Mouse (Mus musculus) cerebellum, adult 11-12 months (tissue): ENCODE measurements around the gene Bcl11b.

Experiments
- DNase-seq: peaks from one replicate; pipeline ENCODE4 v3.0.0; 2022

The Bcl11b gene

DNA sequence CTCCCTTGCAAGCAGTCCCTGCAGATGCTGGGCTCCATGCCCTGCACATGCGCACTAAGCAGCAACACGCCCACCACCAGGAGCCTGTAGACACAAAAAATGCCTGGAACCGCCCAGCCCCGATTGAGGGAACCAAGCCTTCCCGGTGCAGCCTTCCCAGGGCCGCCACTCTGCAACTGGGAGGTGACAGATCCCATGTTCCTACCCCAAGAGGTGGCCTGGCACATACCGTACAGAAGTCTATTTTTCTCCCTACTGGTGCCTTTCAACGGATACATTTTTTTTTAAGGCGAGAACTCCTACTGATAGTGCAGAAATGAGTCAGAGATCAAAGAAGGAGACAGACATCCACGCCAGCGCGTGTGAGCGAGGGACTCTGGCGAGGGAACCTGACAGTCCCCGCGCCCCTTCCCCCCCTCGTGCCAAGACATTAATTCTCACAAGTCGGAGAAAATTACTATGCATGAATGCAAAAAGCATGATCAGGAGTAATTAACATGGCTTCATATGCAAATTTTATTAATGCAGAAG lies 33.5 kb downstream of the Bcl11b start:
- no peak for DNase-seq

DNA sequence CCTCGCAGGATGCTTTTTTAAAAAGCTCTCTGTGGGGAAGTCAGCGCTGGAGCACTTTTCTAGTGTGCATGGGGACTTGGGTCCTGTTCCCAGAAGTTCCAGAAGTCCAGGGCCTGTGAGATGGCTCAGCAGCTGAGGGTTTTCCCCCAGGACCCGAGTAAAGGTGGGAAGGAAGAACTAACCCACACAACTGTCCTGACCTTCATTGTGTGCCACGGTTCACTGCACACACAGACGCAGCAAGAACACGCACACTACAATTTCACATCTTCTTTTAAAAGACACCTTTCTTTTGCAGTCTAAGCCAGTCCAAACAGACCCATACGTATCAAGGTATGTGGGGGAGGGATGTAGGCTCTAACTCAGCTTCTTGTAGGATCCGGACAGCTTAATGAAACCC lies 34.3 kb downstream of the Bcl11b start:
- DNase-seq = no peak

DNA sequence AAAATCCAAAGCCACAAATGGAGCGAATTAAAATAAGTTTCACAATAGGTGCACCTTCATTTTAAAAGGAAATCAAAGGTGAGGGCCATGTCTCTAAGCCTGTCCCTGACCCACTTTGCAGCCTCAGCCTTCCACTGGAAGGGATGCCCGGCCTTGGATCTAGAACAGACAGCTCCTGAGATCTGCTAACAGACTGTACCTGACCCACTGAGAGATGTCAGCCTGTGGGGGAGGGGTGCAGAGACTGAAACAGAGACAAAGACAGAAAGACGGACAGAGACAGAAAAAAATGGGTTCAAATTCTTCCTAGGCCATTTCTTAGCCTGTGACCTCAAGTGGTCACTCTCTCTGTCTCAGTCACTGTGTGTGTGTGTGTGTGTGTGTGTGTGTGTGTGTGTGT lies 35.1 kb downstream of the Bcl11b start:
- DNase-seq = no peak

DNA sequence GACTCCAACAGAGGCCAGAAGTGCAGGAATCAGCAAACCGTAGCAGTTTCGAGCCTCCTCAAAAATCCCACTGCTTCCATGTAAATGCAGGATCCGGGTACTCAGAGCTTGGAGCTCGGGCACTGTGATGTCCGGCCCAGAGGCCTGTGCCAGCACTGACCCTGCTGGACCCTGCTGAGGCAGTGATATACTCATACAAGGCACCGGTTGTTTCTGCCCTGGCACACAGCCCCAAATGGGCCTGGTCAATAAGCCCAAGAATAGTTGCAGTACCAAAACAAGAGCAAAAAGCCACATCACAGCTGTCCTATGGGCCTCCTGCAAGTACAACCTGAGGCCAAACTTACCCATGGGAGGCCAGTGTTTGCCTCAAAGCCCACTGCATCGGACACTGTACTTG lies 36.4 kb downstream of the Bcl11b start:
- no peak for DNase-seq

DNA sequence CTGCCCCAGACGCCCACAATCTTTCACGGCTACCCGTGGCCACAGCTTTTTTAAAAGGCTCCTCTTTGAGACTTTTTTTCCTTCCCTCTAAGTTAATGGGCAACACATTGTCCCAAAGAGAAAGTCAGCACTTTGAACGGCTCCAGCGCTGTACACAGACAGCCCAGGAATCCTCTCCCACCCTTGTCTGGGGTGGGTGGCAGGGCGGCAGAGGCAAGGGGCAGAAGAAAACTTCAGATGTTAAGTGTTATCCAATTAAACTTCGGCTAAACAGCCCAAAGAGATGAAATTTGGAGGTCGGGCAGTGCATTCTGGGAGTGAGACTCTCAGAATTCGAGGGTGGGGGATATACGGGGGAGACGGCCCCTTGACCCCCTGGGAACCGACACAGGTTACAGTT lies 38.3 kb downstream of the Bcl11b start:
- no peak for DNase-seq

DNA sequence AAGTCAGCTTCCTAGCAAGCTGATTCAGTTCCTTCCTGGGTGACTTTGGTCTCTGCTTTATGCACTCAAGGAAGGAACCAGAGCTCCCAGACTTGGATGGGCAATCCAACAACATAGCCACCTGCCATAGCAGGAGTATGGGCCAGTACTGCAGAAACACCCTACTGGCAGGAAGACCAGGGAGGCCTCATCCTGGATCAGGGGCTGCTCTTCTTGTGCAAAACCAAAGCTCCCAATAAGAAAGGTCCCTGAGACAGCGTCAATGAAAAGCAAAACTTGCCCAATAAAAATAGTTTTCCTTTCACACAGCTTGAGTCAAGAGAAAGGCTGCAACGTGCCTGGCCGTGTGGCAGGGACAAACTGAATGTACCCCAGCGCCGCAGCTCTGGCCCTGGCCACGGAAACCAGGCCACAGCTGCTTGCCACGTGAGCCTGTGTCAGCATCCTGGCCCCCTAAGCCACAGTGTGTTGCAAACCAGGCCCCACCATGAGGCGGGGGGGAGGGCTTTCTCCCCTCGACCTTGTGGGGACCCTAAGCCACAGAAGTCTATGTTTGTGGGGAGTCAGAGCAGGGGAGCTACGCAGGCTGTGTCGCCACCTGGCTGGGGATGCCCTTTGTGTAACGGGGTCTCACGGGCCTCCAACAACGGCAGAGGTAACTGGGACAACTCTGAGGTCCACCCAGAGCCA lies 38.9 kb downstream of the Bcl11b start:
- DNase-seq = no peak

DNA sequence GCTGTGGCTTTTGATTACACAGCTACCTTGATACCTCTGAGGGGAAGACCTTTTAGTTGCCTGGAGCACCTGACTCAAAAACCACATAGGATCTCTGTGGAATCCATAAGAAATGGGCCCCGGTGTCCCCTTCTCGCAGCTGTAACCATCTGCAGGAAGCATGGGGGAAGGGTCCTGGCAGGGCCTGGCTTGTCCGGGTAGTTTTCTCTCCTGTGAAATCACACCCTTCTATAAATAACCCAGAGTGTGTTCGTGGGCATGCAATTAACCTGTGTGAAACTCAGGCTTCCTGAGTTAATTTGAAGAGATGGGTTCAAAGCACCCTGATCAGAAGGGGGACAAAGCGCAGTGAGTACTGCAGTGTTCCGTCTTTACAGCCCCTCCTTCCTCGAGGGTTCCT lies 40.5 kb downstream of the Bcl11b start:
- no peak for DNase-seq

DNA sequence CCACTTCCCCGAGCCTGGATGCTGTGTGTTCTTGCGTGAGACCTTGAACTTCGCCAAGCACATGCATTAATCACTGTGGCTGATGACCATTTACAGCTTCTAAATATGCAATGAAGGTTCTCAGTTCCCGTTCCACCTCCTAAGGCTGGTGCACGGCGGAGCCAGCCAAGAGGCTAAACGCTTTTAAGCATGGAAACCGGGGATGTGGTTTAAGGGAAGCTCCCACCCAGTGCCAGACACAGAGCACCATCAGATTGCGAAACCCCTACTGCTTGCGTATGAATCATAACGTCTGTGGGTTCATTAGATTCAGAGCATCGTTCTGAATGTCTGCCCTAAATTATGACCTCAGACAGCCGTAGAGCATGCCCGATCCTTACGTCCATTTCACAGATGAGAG lies 41.6 kb downstream of the Bcl11b start:
- no peak for DNase-seq

DNA sequence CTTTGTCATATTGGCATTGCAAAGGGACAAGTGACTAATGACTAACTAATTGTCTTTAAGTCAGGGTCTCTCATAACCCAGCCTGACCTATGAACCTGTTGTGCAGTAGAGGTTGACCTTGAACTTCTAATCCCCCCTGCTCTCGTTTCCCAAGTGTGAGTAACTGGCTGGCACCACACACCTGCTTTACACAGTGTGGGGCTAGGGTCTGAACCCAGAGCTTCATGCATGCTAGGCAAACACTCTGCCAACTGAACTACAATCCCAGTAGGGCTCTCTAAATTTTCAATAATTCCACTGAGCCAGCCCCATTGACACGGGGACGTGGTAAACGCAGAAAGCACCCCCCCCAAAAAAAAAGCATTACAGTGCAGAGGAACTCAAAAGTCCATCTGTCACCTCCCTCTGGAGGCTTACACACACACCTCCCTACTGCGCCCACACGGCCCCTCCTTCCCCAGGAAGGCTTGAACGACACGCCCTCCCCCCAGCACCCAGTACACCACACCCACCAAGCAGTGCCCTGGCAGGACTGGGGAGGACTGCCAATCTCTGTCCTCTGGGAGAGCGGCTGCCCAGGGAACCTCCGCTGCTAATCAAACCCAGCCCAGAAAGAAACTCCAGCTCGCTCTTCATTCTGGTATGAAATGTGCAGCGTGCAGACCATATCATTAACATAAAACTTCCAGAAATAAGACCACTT lies 42.5 kb downstream of the Bcl11b start:
- no peak for DNase-seq

DNA sequence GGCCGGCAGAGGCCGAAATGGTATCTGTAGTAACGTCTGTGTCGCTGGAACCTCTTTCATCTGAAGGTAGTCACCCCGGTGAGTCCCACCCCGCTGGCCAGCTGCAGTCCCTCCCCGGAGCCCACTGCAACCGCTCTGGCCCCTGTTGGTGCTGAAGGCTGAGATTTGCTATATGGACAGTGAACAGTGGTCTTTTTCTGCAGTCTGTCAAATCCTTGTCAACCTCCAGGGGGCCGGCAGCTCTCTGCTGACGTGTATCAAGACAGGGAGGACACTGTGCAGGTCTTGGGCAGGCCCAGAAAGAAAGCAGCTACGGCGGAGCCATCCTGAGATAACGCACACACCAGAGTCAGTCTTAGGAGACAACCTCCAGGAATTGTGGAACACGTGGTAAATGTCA lies 43.0 kb downstream of the Bcl11b start:
- DNase-seq = no peak

DNA sequence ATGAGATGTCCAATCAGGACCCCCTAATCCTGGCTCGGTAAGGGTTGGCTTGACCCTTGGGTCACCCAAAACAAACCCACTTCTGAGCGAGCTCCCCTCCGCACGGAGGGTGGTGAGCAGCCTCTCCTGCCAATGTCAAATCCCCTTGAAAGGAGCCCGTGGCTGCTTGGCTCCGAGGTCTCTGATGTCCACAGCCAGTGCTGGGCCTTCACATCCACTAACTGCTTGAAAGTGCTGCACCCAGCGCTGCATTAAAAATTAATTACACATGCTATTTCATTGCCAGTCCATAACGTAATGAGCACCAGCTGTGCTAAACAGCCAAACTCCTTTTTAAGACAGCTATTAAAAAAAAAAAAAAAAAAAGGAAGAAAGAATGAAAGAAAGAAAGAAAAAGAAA lies 43.5 kb downstream of the Bcl11b start:
- DNase-seq = no peak

DNA sequence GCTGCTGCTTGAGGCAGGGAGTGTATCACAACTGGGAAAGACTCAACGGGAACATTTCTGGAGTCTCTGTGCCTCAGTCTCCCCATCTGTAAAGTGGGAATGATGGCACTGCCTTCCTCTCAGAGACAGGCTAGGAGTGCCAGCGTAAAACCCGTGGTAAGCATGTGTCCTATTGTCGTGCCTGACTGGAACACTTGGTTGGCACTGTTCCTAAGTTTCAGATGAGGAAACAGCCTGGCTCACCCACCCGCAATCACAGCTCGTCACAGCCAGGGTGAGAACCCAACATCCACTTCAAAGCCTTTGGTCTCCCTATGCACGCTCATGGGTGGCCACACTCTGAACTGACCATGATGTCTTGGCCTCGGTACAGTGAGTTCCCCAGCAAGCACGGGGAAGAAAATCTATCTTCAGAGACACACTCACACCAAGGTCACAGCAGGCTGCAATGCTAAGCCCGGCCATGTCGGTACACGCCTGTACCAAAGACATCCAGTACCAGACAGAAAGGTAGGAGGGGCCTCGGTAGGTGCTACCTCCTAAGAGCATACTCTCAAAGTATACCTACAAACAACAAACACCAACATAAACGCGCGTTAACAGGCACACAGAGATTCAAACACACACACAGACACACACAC lies 50.2 kb downstream of the Bcl11b start:
- no peak for DNase-seq

DNA sequence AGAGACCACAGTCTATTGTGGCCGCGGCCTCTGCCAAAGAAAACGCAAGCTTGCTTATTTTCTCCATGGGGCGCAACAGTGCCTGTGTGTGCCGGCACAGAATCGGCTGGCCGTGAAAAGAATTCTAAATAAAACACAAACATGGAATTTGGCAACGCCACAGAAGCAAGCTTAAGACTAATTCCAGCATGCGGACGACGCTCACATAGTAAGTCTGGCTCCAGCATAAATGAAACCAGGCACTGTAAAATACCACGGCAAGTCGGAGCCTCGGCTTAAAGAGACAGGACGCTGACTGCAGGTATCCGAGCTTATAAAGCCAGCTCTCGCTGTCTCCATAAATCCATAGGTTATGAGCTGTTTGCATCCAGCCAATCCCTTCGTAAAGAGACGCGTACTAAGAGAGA lies 51.1 kb downstream of the Bcl11b start:
- DNase-seq = no peak

DNA sequence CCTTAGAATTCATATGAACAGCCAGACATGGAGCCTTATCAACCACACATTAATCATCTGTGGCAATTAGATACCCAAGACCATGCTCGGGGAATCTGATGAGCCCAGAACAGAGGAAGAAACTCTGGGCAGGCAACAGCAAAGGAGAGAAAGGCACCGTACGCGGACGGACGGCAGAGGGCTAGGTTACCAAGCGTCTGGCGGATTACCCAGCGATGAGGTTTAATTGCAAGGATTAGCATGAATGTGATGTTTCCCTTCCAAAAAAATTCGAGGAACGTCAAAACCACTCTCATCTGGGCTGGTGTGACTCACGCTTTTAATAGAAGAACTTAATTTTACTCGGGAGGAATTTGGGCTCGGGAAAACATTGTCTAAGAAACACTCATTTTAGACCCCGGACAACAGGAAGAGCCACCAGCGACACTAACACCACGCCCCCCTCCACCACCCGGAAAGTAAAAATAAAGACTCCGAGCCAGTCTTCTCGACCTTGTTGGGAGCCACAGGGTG lies 52.7 kb downstream of the Bcl11b start:
- DNase-seq = no peak

DNA sequence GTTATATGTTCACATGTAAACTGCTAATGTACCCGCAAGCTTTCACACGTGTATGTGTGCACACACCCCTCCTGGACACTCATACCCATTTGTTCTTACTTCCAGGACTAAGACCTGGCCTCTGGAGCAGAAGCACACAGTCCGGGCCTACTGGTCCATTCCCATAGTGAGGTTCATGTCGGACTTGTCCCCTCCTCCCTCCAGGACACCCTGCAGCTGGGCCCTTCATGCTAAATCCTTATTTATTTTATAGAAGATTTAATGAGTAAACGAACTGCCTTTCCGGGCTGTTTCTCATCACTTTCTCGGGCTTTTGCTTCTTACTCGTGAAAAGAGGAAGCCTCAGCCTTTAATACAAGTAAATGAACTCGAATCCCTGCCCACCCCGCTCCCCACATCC lies 54.0 kb downstream of the Bcl11b start:
- DNase-seq = no peak

DNA sequence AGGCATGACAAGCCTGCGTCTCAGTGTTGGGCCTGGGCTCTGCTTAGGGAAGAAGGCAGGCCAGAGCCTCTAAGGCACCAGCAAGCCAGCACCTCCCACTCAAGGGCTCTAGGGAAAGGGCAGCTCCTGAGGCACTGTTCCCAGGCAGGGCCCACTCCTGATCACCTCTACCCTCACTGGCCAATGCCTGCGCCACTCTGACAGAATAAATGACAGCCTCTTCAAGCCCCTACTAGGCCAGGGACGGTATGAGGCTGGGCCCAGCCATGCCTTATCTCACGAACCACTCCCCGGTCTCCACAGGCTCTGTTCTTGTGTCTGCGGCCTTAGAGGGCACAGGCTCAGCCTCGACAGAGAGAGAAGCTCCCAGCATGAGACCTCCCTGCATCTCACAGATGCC lies 61.3 kb downstream of the Bcl11b start:
- DNase-seq = no peak

DNA sequence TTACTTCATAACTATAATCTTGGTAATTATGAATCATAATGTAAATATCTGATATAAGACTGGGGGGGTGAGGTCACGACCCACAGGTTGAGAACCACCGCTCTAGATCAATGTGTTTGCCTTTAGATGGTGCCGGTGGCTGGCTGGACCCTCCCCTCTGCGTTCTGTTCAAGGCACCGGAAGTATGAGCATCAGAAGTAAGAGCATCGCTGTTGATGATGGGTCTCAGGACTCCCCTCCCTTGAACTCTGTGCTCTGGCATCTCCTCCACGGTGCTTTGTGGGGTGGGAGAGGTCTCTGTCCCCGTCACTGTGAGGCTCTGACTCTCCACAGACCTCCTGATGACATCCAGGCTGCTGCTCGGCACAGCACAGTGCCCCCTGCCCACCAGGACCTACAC lies 62.6 kb downstream of the Bcl11b start:
- no peak for DNase-seq

DNA sequence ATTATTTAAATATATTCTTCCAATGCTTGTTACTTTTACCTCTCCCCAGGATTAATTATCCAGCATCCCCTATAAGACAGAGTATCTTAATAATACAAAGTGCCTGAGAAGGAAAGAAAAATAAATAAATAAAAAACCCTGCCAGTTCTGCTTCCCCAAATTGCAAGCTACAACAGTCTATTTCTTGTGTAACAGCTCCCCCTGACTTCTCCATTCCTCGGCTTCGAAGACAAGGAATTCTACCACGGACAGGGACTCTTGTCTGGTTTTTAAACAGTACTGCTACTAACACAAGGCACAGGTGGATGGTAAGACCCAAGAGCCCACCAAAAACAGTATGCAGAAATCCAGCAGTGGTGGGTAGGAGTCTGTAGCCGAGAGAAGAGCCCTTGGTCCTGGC lies 64.2 kb downstream of the Bcl11b start:
- DNase-seq = no peak

DNA sequence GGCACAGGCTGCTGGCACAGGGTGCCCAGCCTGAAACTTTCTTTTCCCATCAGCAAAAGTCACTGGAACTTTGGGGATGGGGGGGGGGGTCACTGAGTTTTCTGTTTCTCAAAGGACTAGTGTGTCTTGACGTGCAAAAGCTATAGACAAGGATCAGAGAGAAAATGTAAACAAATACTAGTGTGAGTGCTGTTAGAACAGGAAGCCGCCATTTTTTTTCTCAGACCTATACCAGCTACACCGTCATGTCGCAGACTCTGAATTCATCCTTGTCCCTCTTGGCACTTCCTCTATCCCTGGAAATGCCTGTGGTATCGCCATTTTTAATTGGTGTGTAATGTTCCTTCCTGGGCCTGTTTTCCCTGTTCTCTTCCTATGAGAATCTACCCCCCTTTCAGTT lies 66.4 kb downstream of the Bcl11b start:
- no peak for DNase-seq

DNA sequence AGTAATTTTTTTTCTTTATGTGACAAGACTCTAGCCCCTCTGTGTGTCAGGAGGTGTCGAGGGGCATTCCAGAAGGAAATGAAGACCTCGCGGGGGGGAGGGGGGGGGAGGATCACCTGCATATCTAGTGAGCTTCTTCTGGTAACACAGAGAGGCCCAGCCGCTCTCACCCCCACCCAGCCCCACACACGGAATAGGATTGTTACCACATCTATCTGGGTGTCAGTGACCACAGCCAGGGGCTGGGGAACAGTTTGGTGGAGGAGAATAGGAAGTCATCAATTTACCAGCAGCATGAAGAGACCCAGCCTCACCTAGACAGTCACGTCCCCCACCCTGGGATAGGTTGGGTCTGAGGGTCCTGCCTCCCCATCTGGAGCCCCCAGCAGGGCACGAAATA lies 67.0 kb downstream of the Bcl11b start:
- DNase-seq = no peak

DNA sequence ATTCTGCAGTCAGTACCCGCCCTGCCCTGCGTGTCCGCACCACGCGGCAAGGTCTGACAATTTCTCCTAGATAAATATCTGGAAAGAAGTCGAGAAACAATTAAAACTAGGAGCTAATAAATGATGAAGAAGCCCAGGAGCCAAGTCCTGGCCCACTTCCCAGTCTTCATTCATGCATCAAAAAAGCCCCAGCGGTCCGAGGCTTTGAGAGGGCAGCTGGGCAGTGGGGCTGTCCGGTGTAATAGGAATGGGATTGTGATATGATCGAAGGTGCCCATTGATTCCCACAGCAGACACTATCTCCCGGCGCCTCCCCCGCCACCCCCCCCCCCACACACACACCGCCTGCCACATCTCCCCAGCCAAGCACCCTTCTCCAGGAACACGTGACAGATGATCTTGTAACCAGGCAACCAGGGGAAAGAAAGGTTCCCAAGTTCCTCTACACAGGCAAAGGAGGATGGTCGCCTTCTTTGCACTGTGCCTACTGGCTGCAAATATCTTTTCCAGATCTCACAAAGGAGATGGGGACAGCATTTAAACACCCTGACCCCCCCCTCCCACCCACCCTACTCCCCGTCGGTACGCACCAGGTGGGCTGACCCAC lies 68.5 kb downstream of the Bcl11b start:
- no peak for DNase-seq

DNA sequence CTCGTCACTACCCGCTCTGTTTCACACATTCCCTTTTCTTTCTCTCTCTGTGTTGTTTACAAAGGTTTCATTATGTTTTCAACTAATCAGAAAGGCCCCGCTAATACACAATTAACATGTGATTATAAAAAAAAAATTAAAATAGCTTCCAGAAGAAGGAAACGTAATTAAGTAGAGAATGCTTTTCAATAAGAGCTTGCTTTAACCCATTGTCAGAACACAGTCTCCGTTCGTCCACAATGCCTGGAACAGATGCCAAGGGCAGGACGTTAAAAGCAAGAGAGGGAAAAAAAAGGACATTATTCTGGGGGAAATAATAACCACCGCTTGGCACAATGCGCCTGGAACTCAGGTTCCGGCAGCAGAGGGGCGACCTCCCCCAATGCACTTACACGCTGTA lies 71.3 kb downstream of the Bcl11b start:
- no peak for DNase-seq

DNA sequence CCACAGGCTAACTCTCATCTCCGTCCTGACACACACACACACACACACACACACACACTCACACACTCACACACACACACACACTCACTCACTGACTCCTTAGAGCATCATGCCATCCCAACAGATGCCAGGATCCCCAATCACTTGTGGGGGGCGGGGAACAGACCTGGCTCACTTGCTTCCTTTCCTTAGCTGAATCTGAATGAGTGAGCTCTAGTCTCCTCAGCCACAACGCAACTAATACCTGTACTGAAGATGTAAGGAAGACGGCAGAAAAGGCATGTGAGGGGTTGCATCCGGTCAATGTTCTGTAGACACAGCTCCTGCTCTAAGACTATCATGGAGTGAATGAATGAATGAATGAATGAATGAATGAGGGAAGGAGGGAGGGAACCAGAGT lies 71.9 kb downstream of the Bcl11b start:
- no peak for DNase-seq
